Mouse (Mus musculus) heart, embryonic 16.5 days (tissue): ENCODE data around the gene Cyp2d22. TPM values are rescaled to one million over a fixed set of nuclear protein-coding genes. Genes with fewer than 3 reads are reported as not detected.

Source experiments
- ATAC-seq: fragments of 200-750 bp; cut with Nextera tagmentation; replicated peaks from 2 replicates; pipeline ENCODE4 v1.8.0; 2017; ENCODE audit warnings: moderate number of reproducible peaks; ENCODE audit not compliant: insufficient read depth, low FRiP score; ENCODE audit errors: extremely low read depth
- H3K27ac ChIP-seq: fragments of 300-500 bp; sonication (generic); 2 replicates; pipeline ENCODE4 v1.5.1; 2014; ENCODE audit warnings: mild to moderate bottlenecking, low read length, control low read depth, moderate library complexity
- H3K27me3 ChIP-seq: fragments of 300-500 bp; sonication (generic); 2 replicates; pipeline ENCODE4 v1.6.1; 2014; ENCODE audit warnings: low read length, mixed read lengths; ENCODE audit not compliant: control insufficient read depth, insufficient read depth
- H3K36me3 ChIP-seq: fragments of 300-500 bp; sonication (generic); 2 replicates; pipeline ENCODE4 v1.6.1; 2014; ENCODE audit not compliant: control insufficient read depth, insufficient read depth
- H3K4me1 ChIP-seq: fragments of 300-500 bp; sonication (generic); 2 replicates; pipeline ENCODE4 v1.6.1; 2014; ENCODE audit warnings: low read length, mixed read lengths; ENCODE audit not compliant: control insufficient read depth, insufficient read depth
- H3K4me2 ChIP-seq: fragments of 300-500 bp; sonication (generic); 2 replicates; pipeline ENCODE4 v1.6.1; 2014; ENCODE audit warnings: low read depth, mild to moderate bottlenecking, control low read depth, low read length
- H3K4me3 ChIP-seq: fragments of 300-500 bp; sonication (generic); 2 replicates; pipeline ENCODE4 v1.5.1; 2014; ENCODE audit warnings: mild to moderate bottlenecking, control low read depth, low read length
- H3K9ac ChIP-seq: fragments of 300-500 bp; sonication (generic); 2 replicates; pipeline ENCODE4 v1.6.1; 2014; ENCODE audit warnings: low read length, control low read depth
- H3K9me3 ChIP-seq: fragments of 300-500 bp; sonication (generic); replicated peaks from 2 replicates; pipeline ENCODE4 v1.6.1; 2016; ENCODE audit warnings: low read length; ENCODE audit not compliant: control insufficient read depth
- WGBS: fragments of 180-500 bp; shearing (Covaris S2); extraction: QIAGEN DNeasy Blood & Tissue Kit; methylation state at CpG from one replicate; pipeline ENCODE4 v1.1.7; 2014; 5-methylcytosine and 5-hydroxymethylcytosine counted together
- polyA plus RNA-seq: library from polyadenylated mRNA; unstranded; fragments of >200 nt; fragmentation: Nextera tagmentation; extraction: Ambion mirVana; gene quantifications from 2 replicates; pipeline ENCODE4 v1.2.1, GENCODE M21; 2015

Gene Cyp2d22
- polyA plus RNA-seq, 1 experiment from 2014 or later = 13.6 TPM

GRCm38 (mm10) chr15:82340414-82341035, 39.5 kb downstream of the Cyp2d22 start:
- H3K27me3 ChIP-seq = no peaks in the 10 kb centered on the region
- no peak for ATAC-seq
- H3K36me3 ChIP-seq = peaks cover 11% of the 10 kb centered on the region
- peak overlapping the region; percentile 87 for H3K9ac ChIP-seq
- H3K9me3 ChIP-seq = no peaks in the 10 kb centered on the region
- H3K4me1 ChIP-seq = peaks cover 29% of the 10 kb centered on the region
- peak overlapping the region; percentile 86 for H3K27ac ChIP-seq
- peak overlapping the region; percentile 64 for H3K4me3 ChIP-seq
- 33% methylated on average over 21 of the region's 21 CpGs for WGBS
- peak overlapping the region; percentile 76 for H3K4me2 ChIP-seq

- no peaks in the 10 kb centered on the region for H3K27me3 ChIP-seq
- 69% methylated on average over 8 of the region's 8 CpGs for WGBS
- no peak for ATAC-seq
- H3K9ac ChIP-seq = no peak overlapping the region
- no peak overlapping the region for H3K4me3 ChIP-seq
- H3K4me2 ChIP-seq = no peak overlapping the region
- peaks cover 18% of the 10 kb centered on the region for H3K36me3 ChIP-seq
- peaks cover 29% of the 10 kb centered on the region for H3K4me1 ChIP-seq
- peak overlapping the region; percentile 34 for H3K27ac ChIP-seq
- no peaks in the 10 kb centered on the region for H3K9me3 ChIP-seq
These were observed 40.3 kb downstream of the Cyp2d22 start for GRCm38 (mm10) chr15:82339634-82340254.

DNA sequence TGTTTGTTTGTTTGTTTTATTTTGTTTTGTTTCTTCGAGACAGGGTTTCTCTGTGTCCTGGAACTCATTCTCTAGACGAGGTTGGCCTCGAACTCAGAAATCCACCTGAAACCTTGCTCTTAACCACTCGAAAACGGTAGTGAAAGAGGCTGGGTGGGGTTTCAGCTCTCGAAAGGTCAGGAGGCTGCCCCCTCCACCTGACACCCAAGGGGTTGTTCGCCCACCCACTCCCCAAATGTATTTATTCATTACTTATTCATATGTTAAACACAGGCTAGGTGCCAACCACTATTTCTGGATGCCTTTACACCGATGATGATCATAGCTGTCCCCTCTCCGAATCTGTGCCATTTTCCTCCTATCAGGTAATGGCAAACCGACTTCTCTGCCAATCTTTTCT, 40.9 kb downstream of the Cyp2d22 start:
- Histone ChIP-seq H3K9me3 (no peaks in the 10 kb centered on the region), H3K36me3 (peaks cover 18% of the 10 kb centered on the region), H3K4me1 (peaks cover 29% of the 10 kb centered on the region), H3K4me3 (peak overlapping the region; percentile 76), H3K9ac (peak overlapping the region; percentile 80), H3K4me2 (peak overlapping the region; percentile 70), H3K27me3 (no peaks in the 10 kb centered on the region), H3K27ac (peak overlapping the region; percentile 37)
- ATAC-seq = no peak
- WGBS = 60% methylated on average over 10 of the region's 10 CpGs

DNA sequence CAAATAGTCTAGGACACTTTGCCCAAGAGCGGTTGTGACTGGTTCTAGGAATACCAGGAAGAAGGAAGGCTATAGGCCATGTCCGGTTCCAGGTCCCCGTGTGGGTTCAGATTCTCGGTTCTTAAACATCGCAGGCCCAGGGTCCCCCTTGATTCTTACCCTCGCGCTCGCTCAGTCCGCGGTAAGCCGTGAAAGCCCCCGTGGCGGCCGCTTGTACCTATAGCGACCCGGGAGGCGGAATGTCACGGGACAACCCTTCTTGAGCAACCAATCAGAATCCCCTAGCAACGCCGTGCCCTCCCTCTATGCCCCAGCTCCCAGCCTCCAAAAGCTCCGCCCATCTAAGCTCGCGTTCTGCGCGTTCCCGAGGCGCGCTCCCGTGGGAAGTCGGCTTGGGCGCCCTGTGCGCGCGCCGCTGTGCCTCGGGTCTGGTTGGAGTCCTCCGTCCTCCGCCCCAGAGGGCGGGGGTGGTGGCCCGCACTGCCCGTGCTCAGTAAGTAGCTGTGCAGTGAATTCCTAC, 41.4 kb downstream of the Cyp2d22 start, which contains the start of the genes Naga, Pheta2 and Smdt1:
Naga (minus strand) TSS at position 333 of the 520 bp plus-strand sequence.
Pheta2 (plus strand) TSS at position 350 of the 520 bp plus-strand sequence.
Smdt1 (plus strand) TSS at position 367 of the 520 bp plus-strand sequence.
- Histone ChIP-seq H3K4me2 (peak within 1 kb of the TSS; percentile 70), H3K27me3 (no peaks in the 10 kb centered on the region), H3K4me3 (peak within 1 kb of the TSS; percentile 76), H3K27ac (peak within 1 kb of the TSS; percentile 69), H3K9ac (peak within 1 kb of the TSS; percentile 80), H3K4me1 (peaks cover 29% of the 10 kb centered on the region), H3K36me3 (peaks cover 18% of the 10 kb centered on the region), H3K9me3 (no peaks in the 10 kb centered on the region)
- peak; percentile 89 for ATAC-seq
- under 1% methylated on average over 41 of the region's 41 CpGs for WGBS

- H3K36me3 ChIP-seq = peaks cover 18% of the 10 kb centered on the region
- WGBS = 8% methylated on average over 4 of the region's 4 CpGs
- peak overlapping the region; percentile 80 for H3K9ac ChIP-seq
- peak overlapping the region; percentile 70 for H3K4me2 ChIP-seq
- H3K27me3 ChIP-seq = no peaks in the 10 kb centered on the region
- no peak for ATAC-seq
- no peaks in the 10 kb centered on the region for H3K9me3 ChIP-seq
- peak overlapping the region; percentile 69 for H3K27ac ChIP-seq
- peaks cover 29% of the 10 kb centered on the region for H3K4me1 ChIP-seq
- peak overlapping the region; percentile 76 for H3K4me3 ChIP-seq
These were observed 42.2 kb downstream of the Cyp2d22 start for GRCm38 (mm10) chr15:82337875-82338274.

DNA sequence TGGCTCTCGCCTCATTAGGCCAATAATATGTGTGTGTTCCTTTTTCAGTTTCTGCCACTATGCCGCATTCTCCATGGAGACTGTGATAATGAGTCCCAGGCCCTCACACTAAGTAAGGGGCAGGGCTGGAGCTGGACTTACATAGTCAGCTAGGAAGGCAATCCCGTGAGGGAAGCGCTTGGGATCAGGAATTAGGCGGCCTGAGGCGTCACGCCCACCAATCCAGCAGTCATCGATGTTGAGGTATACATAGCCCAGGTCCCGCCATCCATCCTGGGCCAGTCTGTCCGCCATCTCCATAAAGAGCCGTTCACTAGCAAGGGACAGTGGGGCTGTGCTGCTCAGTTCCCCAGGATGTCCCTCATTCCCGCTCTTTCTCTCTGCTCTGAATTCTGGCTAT, 43.4 kb downstream of the Cyp2d22 start:
- Histone ChIP-seq H3K27me3 (no peaks in the 10 kb centered on the region), H3K27ac (no peak overlapping the region), H3K36me3 (peaks cover 18% of the 10 kb centered on the region), H3K9ac (no peak overlapping the region), H3K4me1 (peaks cover 19% of the 10 kb centered on the region), H3K4me3 (no peak overlapping the region), H3K9me3 (no peaks in the 10 kb centered on the region), H3K4me2 (no peak overlapping the region)
- no peak for ATAC-seq
- 88% methylated on average over 12 of the region's 12 CpGs for WGBS

GRCm38 (mm10) chr15:82335194-82335593, 44.9 kb downstream of the Cyp2d22 start:
- Histone ChIP-seq H3K36me3 (peaks cover 21% of the 10 kb centered on the region), H3K27me3 (no peaks in the 10 kb centered on the region), H3K4me3 (no peak overlapping the region), H3K4me2 (no peak overlapping the region), H3K9me3 (no peaks in the 10 kb centered on the region), H3K4me1 (peaks cover 9% of the 10 kb centered on the region), H3K27ac (no peak overlapping the region), H3K9ac (no peak overlapping the region)
- ATAC-seq = no peak
- WGBS = 96% methylated on average over 4 of the region's 4 CpGs

GRCm38 (mm10) chr15:82325382-82325781, 54.7 kb downstream of the Cyp2d22 start:
- whole genome bisulfite sequencing = 61% methylated on average over 2 of the region's 2 CpGs
- Histone ChIP-seq H3K9me3 (no peaks in the 10 kb centered on the region), H3K9ac (no peak overlapping the region), H3K4me3 (no peak overlapping the region), H3K27me3 (no peaks in the 10 kb centered on the region), H3K4me1 (no peaks in the 10 kb centered on the region), H3K36me3 (peaks cover 8% of the 10 kb centered on the region), H3K27ac (no peak overlapping the region), H3K4me2 (no peak overlapping the region)
- ATAC-seq = no peak

- Histone ChIP-seq H3K4me2 (no peak overlapping the region), H3K9me3 (no peaks in the 10 kb centered on the region), H3K4me1 (no peaks in the 10 kb centered on the region), H3K9ac (no peak overlapping the region), H3K36me3 (no peaks in the 10 kb centered on the region), H3K4me3 (no peak overlapping the region), H3K27me3 (no peaks in the 10 kb centered on the region), H3K27ac (no peak overlapping the region)
- ATAC-seq = no peak
- 75% methylated on average over 8 of the region's 8 CpGs for WGBS
These were observed 57.9 kb downstream of the Cyp2d22 start for GRCm38 (mm10) chr15:82322195-82322594.
